Mouse (Mus musculus) urinary bladder, postnatal 14 days (tissue): Measurements from ENCODE around the gene Mon2.

Experiments used
- DNase-seq: peaks from one replicate; pipeline ENCODE4 v3.0.0; 2021; ENCODE audit warnings: low spot score

The Mon2 gene

GRCm38 (mm10) chr10:123076245-123077023 is at the start of gene Mon2:
Mon2 (minus strand) TSS chr10:123076505.
- peak; percentile 97 for DNase-seq

- DNase-seq, result no peak
These were observed 44.5 kb upstream of the Mon2 start for GRCm38 (mm10) chr10:123120666-123121392.

GRCm38 (mm10) chr10:123116861-123117260 is 40.6 kb upstream of the Mon2 start:
- DNase-seq, result no peak

GRCm38 (mm10) chr10:123113466-123113865 is 37.2 kb upstream of the Mon2 start:
- DNase-seq, result no peak

GRCm38 (mm10) chr10:123112787-123113168 is 36.5 kb upstream of the Mon2 start:
- no peak for DNase-seq

- DNase-seq, result no peak
These were observed 35.9 kb upstream of the Mon2 start for GRCm38 (mm10) chr10:123112056-123112786.

- DNase-seq, result no peak
These were observed 34.2 kb upstream of the Mon2 start for GRCm38 (mm10) chr10:123110548-123110947.

GRCm38 (mm10) chr10:123108527-123108926 is 32.2 kb upstream of the Mon2 start:
- DNase-seq, result no peak

GRCm38 (mm10) chr10:123108121-123108520 is 31.8 kb upstream of the Mon2 start:
- DNase-seq, result no peak

GRCm38 (mm10) chr10:123101303-123101702 is 25.0 kb upstream of the Mon2 start:
- DNase-seq, result no peak

- no peak for DNase-seq
These were observed 24.3 kb upstream of the Mon2 start for GRCm38 (mm10) chr10:123100584-123100983.

- DNase-seq, result no peak
These were observed 18.2 kb upstream of the Mon2 start for GRCm38 (mm10) chr10:123094504-123094903.

GRCm38 (mm10) chr10:123092577-123092976 is 16.3 kb upstream of the Mon2 start:
- no peak for DNase-seq

GRCm38 (mm10) chr10:123091737-123092136 is 15.4 kb upstream of the Mon2 start:
- DNase-seq, result peak; percentile 36

- DNase-seq, result no peak
These were observed 13.2 kb upstream of the Mon2 start for GRCm38 (mm10) chr10:123089425-123089930.

GRCm38 (mm10) chr10:123086847-123087246 is 10.5 kb upstream of the Mon2 start:
- no peak for DNase-seq

- no peak for DNase-seq
These were observed 8.8 kb upstream of the Mon2 start for GRCm38 (mm10) chr10:123084900-123085641.

GRCm38 (mm10) chr10:123084307-123084706 is 8.0 kb upstream of the Mon2 start:
- DNase-seq, result no peak

- DNase-seq, result peak; percentile 24
These were observed 508 bp downstream of the Mon2 start for GRCm38 (mm10) chr10:123075751-123076242.

- DNase-seq, result no peak
These were observed 4.3 kb downstream of the Mon2 start for GRCm38 (mm10) chr10:123071997-123072396.

- no peak for DNase-seq
These were observed 13.3 kb downstream of the Mon2 start for GRCm38 (mm10) chr10:123063021-123063420.

- DNase-seq, result no peak
These were observed 15.5 kb downstream of the Mon2 start for GRCm38 (mm10) chr10:123060831-123061230.
